Mouse (Mus musculus): ENCODE results near the gene Fgfr2.

The Fgfr2 gene

GRCm38 (mm10) chr7:132344606-132345005 lies 778.5 kb downstream of the Fgfr2 start:
- no peak for DNase-seq

- no peak for DNase-seq
Observed at GRCm38 (mm10) chr7:132343900-132344299, 779.2 kb downstream of the Fgfr2 start.

- no peak for DNase-seq
Observed at GRCm38 (mm10) chr7:132343146-132343545, 780.0 kb downstream of the Fgfr2 start.

- no peak for DNase-seq
Observed at GRCm38 (mm10) chr7:132339041-132339839, 783.9 kb downstream of the Fgfr2 start.

- DNase-seq: peak; percentile 34
Observed at GRCm38 (mm10) chr7:132338350-132338749, 784.8 kb downstream of the Fgfr2 start.

GRCm38 (mm10) chr7:132337268-132337917 lies 785.8 kb downstream of the Fgfr2 start:
- DNase-seq: no peak

- no peak for DNase-seq
Observed at GRCm38 (mm10) chr7:132336781-132337180, 786.4 kb downstream of the Fgfr2 start.

- no peak for DNase-seq
Observed at GRCm38 (mm10) chr7:132335367-132335766, 787.8 kb downstream of the Fgfr2 start.

- DNase-seq: no peak
Observed at GRCm38 (mm10) chr7:132333078-132333477, 790.1 kb downstream of the Fgfr2 start.

- no peak for DNase-seq
Observed at GRCm38 (mm10) chr7:132332176-132332575, 791.0 kb downstream of the Fgfr2 start.

- DNase-seq: no peak
Observed at GRCm38 (mm10) chr7:132330179-132330578, 793.0 kb downstream of the Fgfr2 start.

GRCm38 (mm10) chr7:132328648-132329047 lies 794.5 kb downstream of the Fgfr2 start:
- peak; percentile 40 for DNase-seq

- DNase-seq: peak; percentile 92
Observed at GRCm38 (mm10) chr7:132325549-132326331, 797.4 kb downstream of the Fgfr2 start.

GRCm38 (mm10) chr7:132323430-132323829 lies 799.7 kb downstream of the Fgfr2 start:
- DNase-seq: no peak

- no peak for DNase-seq
Observed at GRCm38 (mm10) chr7:132321392-132321958, 801.7 kb downstream of the Fgfr2 start.

GRCm38 (mm10) chr7:132317036-132317541 lies 806.1 kb downstream of the Fgfr2 start, which contains the start of gene Chst15:
Chst15 (minus strand) TSS chr7:132317228.
- peak; percentile 72 for DNase-seq

- DNase-seq: peak; percentile 52
Observed at GRCm38 (mm10) chr7:132316101-132317035, 806.8 kb downstream of the Fgfr2 start.

GRCm38 (mm10) chr7:132315149-132316091 lies 807.7 kb downstream of the Fgfr2 start:
- peak; percentile 72 for DNase-seq

GRCm38 (mm10) chr7:132312396-132312795 lies 810.8 kb downstream of the Fgfr2 start:
- no peak for DNase-seq

- DNase-seq: no peak
Observed at GRCm38 (mm10) chr7:132308537-132309191, 814.5 kb downstream of the Fgfr2 start.

Data from kidney, adult 11 months (tissue).